Mouse (Mus musculus): Measurements from ENCODE around the gene Secisbp2. TPM values are rescaled to one million over a fixed set of nuclear protein-coding genes. Genes with fewer than 3 reads are reported as not detected.

The Secisbp2 gene
- polyA plus RNA-seq, 1 experiment from 2014 or later = 35.3 TPM

DNA sequence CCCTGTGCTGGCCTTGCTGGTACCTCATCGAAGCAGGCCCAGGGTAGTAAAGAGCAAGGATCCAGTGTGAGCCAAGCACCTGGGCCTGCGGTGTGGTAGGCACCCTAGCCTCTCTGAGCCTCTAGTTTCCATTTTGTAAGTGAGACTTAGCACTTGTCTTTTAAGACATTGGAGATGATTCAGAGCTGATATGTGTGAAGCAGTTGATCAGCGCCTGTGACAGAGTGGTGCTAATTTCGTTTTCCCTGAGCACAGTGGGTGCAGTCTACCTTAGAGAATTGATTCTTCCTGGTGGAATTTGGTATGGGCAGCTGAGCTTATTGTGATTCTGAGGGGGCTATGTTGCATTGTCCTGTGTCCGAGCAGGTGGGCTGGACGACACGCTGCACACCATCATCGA lies 30.1 kb downstream of the Secisbp2 start:
- Histone ChIP-seq H3K4me2 (replicated peaks; ENCODE audit: low read depth, low read length) (no peak overlapping the region), H3K9me3 (ENCODE audit: control insufficient read depth, low read length) (no peaks in the 10 kb centered on the region), H3K4me1 (replicated peaks; ENCODE audit: control insufficient read depth, insufficient read depth, low read length) (no peaks in the 10 kb centered on the region), H3K36me3 (ENCODE audit: control insufficient read depth, insufficient read depth, low read length) (peaks cover 10% of the 10 kb centered on the region), H3K27ac (ENCODE audit: low read depth, low read length) (no peak overlapping the region), H3K4me3 (ENCODE audit: low read depth, low read length) (no peak overlapping the region), H3K27me3 (ENCODE audit: control insufficient read depth, insufficient read depth, low read length) (no peaks in the 10 kb centered on the region), H3K9ac (ENCODE audit: low read depth, low read length) (no peak overlapping the region)
- 90% methylated on average over 8 of the region's 8 CpGs for WGBS
- no peak for DNase-seq (ENCODE audit: low spot score)
- no peak for ATAC-seq (ENCODE audit: low FRiP score)

DNA sequence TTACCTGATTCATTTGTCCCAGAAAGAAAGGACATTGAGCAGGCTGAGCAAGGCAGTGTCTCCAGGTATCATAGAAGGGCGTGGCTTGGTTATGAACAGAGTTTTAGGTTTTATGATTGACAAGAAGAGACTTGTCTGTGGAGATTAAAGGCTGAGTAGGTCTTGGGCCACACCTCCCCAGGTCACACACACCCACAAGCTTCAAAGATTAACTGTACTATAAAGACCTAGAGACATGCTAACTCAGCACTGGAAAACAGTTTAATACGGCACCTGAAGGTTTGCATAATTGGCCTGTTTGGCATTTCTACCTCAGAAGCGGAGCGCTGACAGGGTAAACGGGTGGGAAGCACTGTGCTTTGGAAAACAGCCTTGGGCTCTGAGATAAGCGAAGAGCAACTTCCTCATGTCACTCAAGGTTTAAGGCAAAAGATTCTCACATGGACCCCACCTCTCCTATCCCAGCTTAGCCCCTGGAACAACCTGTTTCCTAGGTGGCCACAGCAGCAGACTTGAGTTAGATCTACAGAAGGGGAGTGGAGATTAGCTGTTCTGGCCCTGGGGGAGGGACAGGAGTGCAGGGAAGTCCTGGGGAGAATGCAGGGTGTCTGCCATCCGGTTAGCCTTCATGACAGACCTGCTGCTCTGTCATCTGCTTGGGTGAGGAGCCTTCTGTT lies 33.9 kb downstream of the Secisbp2 start:
- Histone ChIP-seq H3K27me3 (ENCODE audit: control insufficient read depth, insufficient read depth, low read length) (no peaks in the 10 kb centered on the region), H3K4me1 (replicated peaks; ENCODE audit: control insufficient read depth, insufficient read depth, low read length) (no peaks in the 10 kb centered on the region), H3K27ac (ENCODE audit: low read depth, low read length) (no peak overlapping the region), H3K4me2 (replicated peaks; ENCODE audit: low read depth, low read length) (no peak overlapping the region), H3K9me3 (ENCODE audit: control insufficient read depth, low read length) (no peaks in the 10 kb centered on the region), H3K9ac (ENCODE audit: low read depth, low read length) (no peak overlapping the region), H3K4me3 (ENCODE audit: low read depth, low read length) (no peak overlapping the region), H3K36me3 (ENCODE audit: control insufficient read depth, insufficient read depth, low read length) (peaks cover 6% of the 10 kb centered on the region)
- no peak for ATAC-seq (ENCODE audit: low FRiP score)
- no peak for DNase-seq (ENCODE audit: low spot score)
- 91% methylated on average over 7 of the region's 7 CpGs for WGBS

DNA sequence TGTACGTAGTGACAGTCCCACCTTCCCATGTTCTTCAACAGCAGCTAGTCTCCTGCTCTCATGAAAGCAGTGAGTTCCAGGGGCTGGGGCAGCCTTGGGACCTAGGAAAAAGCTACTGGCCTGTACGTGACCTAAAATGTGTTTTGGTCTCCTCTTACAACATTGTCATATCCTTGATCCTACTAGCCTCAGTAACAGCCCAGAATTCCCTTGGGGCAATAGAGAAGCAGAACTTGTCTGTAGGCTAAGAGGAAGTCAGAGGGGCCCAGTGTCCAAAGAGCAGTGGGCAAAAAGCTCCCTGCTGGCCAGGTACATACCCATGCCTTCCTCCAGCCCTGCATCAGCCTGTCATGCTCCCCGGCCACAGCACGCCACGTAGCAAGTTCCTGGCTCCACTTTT lies 35.5 kb downstream of the Secisbp2 start:
- WGBS = 91% methylated on average over 5 of the region's 5 CpGs
- ATAC-seq (ENCODE audit: low FRiP score) = no peak
- no peaks in the 10 kb centered on the region for H3K4me1 ChIP-seq (replicated peaks; ENCODE audit: control insufficient read depth, insufficient read depth, low read length)
- DNase-seq (ENCODE audit: low spot score) = no peak
- no peak overlapping the region for H3K4me2 ChIP-seq (replicated peaks; ENCODE audit: low read depth, low read length)
- H3K9ac ChIP-seq (ENCODE audit: low read depth, low read length) = no peak overlapping the region
- H3K4me3 ChIP-seq (ENCODE audit: low read depth, low read length) = no peak overlapping the region
- H3K36me3 ChIP-seq (ENCODE audit: control insufficient read depth, insufficient read depth, low read length) = peaks cover 3% of the 10 kb centered on the region; the same call in 1 of the 2 replicates
- H3K27me3 ChIP-seq (ENCODE audit: control insufficient read depth, insufficient read depth, low read length) = no peaks in the 10 kb centered on the region
- no peaks in the 10 kb centered on the region for H3K9me3 ChIP-seq (ENCODE audit: control insufficient read depth, low read length)
- no peak overlapping the region for H3K27ac ChIP-seq (ENCODE audit: low read depth, low read length)

DNA sequence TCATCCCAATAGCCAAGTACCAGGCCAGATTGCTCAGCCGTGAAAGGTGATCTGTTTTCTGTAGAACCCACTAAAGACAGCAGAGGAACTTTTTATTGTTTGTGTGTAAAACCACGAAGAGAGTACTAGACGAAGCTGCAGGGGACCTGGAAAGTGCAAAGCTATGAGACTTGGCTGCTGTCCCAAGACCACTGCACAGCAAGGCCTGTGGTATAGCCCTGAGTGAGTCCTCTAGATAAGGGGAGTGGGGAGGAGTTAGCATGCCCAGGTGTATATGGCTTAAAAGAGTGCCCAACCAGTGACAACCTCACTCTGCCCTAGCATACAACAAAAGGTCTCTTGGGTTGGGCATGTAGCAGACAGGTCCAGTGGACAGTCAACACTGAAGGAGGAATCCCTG lies 37.2 kb downstream of the Secisbp2 start:
- no peak overlapping the region for H3K4me3 ChIP-seq (ENCODE audit: low read depth, low read length)
- no peaks in the 10 kb centered on the region for H3K27me3 ChIP-seq (ENCODE audit: control insufficient read depth, insufficient read depth, low read length)
- no peak for ATAC-seq (ENCODE audit: low FRiP score)
- DNase-seq (ENCODE audit: low spot score) = no peak
- no peak overlapping the region for H3K4me2 ChIP-seq (replicated peaks; ENCODE audit: low read depth, low read length)
- WGBS = 67% methylated on average over 3 of the region's 3 CpGs
- H3K4me1 ChIP-seq (replicated peaks; ENCODE audit: control insufficient read depth, insufficient read depth, low read length) = no peaks in the 10 kb centered on the region
- no peaks in the 10 kb centered on the region for H3K9me3 ChIP-seq (ENCODE audit: control insufficient read depth, low read length)
- no peaks in the 10 kb centered on the region for H3K36me3 ChIP-seq (ENCODE audit: control insufficient read depth, insufficient read depth, low read length)
- no peak overlapping the region for H3K27ac ChIP-seq (ENCODE audit: low read depth, low read length)
- no peak overlapping the region for H3K9ac ChIP-seq (ENCODE audit: low read depth, low read length)

DNA sequence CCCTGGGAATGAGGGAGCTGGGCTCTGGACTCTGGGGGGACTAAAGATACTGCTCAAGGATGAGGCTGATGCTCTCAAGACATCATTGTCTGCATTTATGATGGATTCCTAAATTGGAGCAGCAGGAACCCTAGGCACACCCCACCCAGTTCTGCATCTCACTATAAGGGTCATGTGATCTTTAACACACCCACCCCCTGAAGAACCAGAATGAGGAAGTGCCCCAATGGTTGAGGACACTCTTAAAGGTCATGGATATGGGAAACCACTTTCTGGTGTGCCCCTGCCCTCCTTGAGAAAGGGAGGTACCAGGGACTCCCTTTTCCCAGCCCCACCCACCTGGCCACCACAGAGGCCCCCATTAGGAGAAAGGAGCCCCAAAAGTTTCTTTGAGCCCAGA lies 45.0 kb downstream of the Secisbp2 start:
- no peaks in the 10 kb centered on the region for H3K36me3 ChIP-seq (ENCODE audit: control insufficient read depth, insufficient read depth, low read length)
- H3K9ac ChIP-seq (ENCODE audit: low read depth, low read length) = no peak overlapping the region
- H3K27ac ChIP-seq (ENCODE audit: low read depth, low read length) = no peak overlapping the region
- H3K4me2 ChIP-seq (replicated peaks; ENCODE audit: low read depth, low read length) = no peak overlapping the region
- no peak overlapping the region for H3K4me3 ChIP-seq (ENCODE audit: low read depth, low read length)
- no peaks in the 10 kb centered on the region for H3K4me1 ChIP-seq (replicated peaks; ENCODE audit: control insufficient read depth, insufficient read depth, low read length)
- no peaks in the 10 kb centered on the region for H3K27me3 ChIP-seq (ENCODE audit: control insufficient read depth, insufficient read depth, low read length)
- no peaks in the 10 kb centered on the region for H3K9me3 ChIP-seq (ENCODE audit: control insufficient read depth, low read length)
- no peak for ATAC-seq (ENCODE audit: low FRiP score)
- no peak for DNase-seq (ENCODE audit: low spot score)

DNA sequence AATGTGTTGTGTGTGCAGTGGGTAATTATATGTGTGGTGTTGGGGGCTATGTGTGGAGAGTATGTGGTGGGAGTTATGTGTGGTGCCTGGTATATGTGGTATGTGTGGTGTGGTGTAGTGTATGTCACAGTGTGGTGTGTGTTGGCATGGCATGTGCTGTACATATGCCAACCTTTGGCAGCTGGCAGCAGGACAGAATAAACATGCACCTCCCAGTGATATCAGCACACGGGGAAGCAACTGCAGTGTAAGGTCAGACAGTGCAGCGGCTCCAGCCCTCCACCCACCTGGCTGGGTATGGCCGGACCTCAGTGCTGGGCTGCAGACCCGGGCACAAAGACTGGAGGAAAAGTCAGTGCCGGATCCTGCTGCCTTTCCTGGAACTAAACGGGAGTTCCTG lies 46.0 kb downstream of the Secisbp2 start:
- H3K4me1 ChIP-seq (replicated peaks; ENCODE audit: control insufficient read depth, insufficient read depth, low read length) = no peaks in the 10 kb centered on the region
- no peak overlapping the region for H3K4me3 ChIP-seq (ENCODE audit: low read depth, low read length)
- DNase-seq (ENCODE audit: low spot score) (no peak), ATAC-seq (ENCODE audit: low FRiP score) (no peak)
- H3K27me3 ChIP-seq (ENCODE audit: control insufficient read depth, insufficient read depth, low read length) = no peaks in the 10 kb centered on the region
- no peak overlapping the region for H3K9ac ChIP-seq (ENCODE audit: low read depth, low read length)
- H3K27ac ChIP-seq (ENCODE audit: low read depth, low read length) = no peak overlapping the region
- no peak overlapping the region for H3K4me2 ChIP-seq (replicated peaks; ENCODE audit: low read depth, low read length)
- H3K9me3 ChIP-seq (ENCODE audit: control insufficient read depth, low read length) = no peaks in the 10 kb centered on the region
- no peaks in the 10 kb centered on the region for H3K36me3 ChIP-seq (ENCODE audit: control insufficient read depth, insufficient read depth, low read length)
- 88% methylated on average over 6 of the region's 6 CpGs for WGBS

DNA sequence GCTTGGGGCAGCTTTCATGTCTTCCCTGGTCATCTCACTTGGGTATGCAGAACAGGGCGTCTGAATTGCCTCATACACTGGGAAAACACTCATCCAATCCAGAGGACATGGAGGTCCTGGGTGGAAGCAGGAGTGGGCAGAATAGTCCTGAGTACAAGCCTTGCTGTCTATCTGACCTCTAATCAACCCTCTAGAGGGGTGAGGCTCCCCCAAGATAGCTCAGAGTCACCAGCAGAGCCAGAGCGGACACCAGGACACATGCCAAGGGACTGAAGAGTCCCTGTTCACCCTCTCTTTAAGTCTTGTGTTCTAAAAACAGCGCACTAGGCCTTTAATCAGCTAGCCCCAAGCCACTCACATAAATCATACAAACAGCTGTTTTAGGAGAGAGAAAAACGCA lies 46.4 kb downstream of the Secisbp2 start:
- Histone ChIP-seq H3K4me2 (replicated peaks; ENCODE audit: low read depth, low read length) (no peak overlapping the region), H3K9ac (ENCODE audit: low read depth, low read length) (no peak overlapping the region), H3K36me3 (ENCODE audit: control insufficient read depth, insufficient read depth, low read length) (no peaks in the 10 kb centered on the region), H3K9me3 (ENCODE audit: control insufficient read depth, low read length) (no peaks in the 10 kb centered on the region), H3K27ac (ENCODE audit: low read depth, low read length) (no peak overlapping the region), H3K27me3 (ENCODE audit: control insufficient read depth, insufficient read depth, low read length) (no peaks in the 10 kb centered on the region), H3K4me1 (replicated peaks; ENCODE audit: control insufficient read depth, insufficient read depth, low read length) (no peaks in the 10 kb centered on the region), H3K4me3 (ENCODE audit: low read depth, low read length) (no peak overlapping the region)
- ATAC-seq (ENCODE audit: low FRiP score) (no peak), DNase-seq (ENCODE audit: low spot score) (no peak)
- 84% methylated on average over 4 of the region's 4 CpGs for WGBS

DNA sequence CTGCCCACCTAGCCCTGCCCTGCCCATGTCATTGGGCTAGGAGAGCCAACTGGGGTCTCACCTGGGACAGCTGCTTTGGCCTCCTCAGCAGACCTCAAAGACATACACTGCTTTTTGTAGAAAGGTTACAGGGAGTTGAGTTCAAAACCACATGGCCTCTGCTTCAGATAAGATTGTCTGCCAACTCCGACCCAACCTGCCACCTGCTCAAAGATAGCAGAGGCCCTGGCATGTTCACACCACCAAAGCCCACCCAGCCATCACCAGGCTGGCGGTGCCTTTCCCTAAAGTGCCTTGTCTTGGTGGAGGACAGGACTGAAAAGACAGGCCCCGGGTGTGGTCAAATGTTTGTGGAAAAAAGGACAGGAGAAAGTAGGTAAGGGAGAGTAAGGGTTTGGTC lies 46.8 kb downstream of the Secisbp2 start:
- no peaks in the 10 kb centered on the region for H3K27me3 ChIP-seq (ENCODE audit: control insufficient read depth, insufficient read depth, low read length)
- no peak overlapping the region for H3K4me2 ChIP-seq (replicated peaks; ENCODE audit: low read depth, low read length)
- no peak overlapping the region for H3K9ac ChIP-seq (ENCODE audit: low read depth, low read length)
- H3K4me1 ChIP-seq (replicated peaks; ENCODE audit: control insufficient read depth, insufficient read depth, low read length) = no peaks in the 10 kb centered on the region
- H3K4me3 ChIP-seq (ENCODE audit: low read depth, low read length) = no peak overlapping the region
- no peaks in the 10 kb centered on the region for H3K9me3 ChIP-seq (ENCODE audit: control insufficient read depth, low read length)
- no peaks in the 10 kb centered on the region for H3K36me3 ChIP-seq (ENCODE audit: control insufficient read depth, insufficient read depth, low read length)
- no peak overlapping the region for H3K27ac ChIP-seq (ENCODE audit: low read depth, low read length)
- WGBS = 81% methylated on average over 3 of the region's 3 CpGs
- DNase-seq (ENCODE audit: low spot score) (no peak), ATAC-seq (ENCODE audit: low FRiP score) (no peak)

DNA sequence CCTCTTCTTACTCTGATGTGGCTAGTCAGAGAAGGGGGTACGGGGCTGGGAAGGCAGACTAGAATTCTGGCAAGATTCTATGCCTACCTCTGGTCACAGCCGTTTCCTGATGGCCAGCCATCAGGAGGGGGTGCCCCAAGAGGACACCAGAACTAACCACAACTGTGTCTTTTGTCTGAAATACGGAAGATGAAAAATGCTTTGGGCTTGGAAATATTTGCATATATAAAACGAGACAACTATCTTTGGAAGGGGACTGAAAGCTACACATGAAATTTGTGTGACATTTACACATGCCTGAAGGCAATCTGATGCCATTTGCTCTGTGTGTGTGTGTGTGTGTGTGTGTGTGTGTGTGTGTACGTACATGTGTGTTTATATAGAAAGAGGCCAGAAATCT lies 52.4 kb downstream of the Secisbp2 start:
- Histone ChIP-seq H3K9me3 (ENCODE audit: control insufficient read depth, low read length) (no peaks in the 10 kb centered on the region), H3K4me1 (replicated peaks; ENCODE audit: control insufficient read depth, insufficient read depth, low read length) (no peaks in the 10 kb centered on the region), H3K27ac (ENCODE audit: low read depth, low read length) (no peak overlapping the region), H3K9ac (ENCODE audit: low read depth, low read length) (no peak overlapping the region), H3K36me3 (ENCODE audit: control insufficient read depth, insufficient read depth, low read length) (no peaks in the 10 kb centered on the region), H3K4me2 (replicated peaks; ENCODE audit: low read depth, low read length) (no peak overlapping the region), H3K27me3 (ENCODE audit: control insufficient read depth, insufficient read depth, low read length) (no peaks in the 10 kb centered on the region), H3K4me3 (ENCODE audit: low read depth, low read length) (no peak overlapping the region)
- 84% methylated on average over 5 of the region's 5 CpGs for WGBS
- DNase-seq (ENCODE audit: low spot score) = no peak
- no peak for ATAC-seq (ENCODE audit: low FRiP score)
